Mouse (Mus musculus) liver, embryonic 11.5 days (tissue): ENCODE data around the gene Tmem179. TPM values are rescaled to one million over a fixed set of nuclear protein-coding genes. Genes with fewer than 3 reads are reported as not detected.
A peak's percentile ranks its signal among the peaks of the same experiment; 100 is the strongest.

Experiments used
- ATAC-seq: fragments of 200-750 bp; cut with Nextera tagmentation; replicated peaks from 2 replicates; pipeline ENCODE4 v1.8.0; 2017; ENCODE audit warnings: moderate number of reproducible peaks, mild to moderate bottlenecking, moderate TSS enrichment, moderate library complexity; ENCODE audit not compliant: low FRiP score
- DNase-seq: peaks from one replicate; pipeline ENCODE4 v3.0.0-alpha.2; 2017; ENCODE audit warnings: low spot score
- H3K27ac ChIP-seq: fragments of 300-500 bp; sonication (generic); 2 replicates; pipeline ENCODE4 v1.5.1; 2014; ENCODE audit warnings: mild to moderate bottlenecking, low read depth, low read length, control low read depth
- H3K27me3 ChIP-seq: fragments of 300-500 bp; sonication (generic); replicated peaks from 2 replicates; pipeline ENCODE4 v1.6.1; 2014; ENCODE audit warnings: low read length, mixed read lengths; ENCODE audit not compliant: control insufficient read depth, insufficient read depth
- H3K36me3 ChIP-seq: fragments of 300-500 bp; sonication (generic); 2 replicates; pipeline ENCODE4 v1.6.1; 2014; ENCODE audit warnings: mild to moderate bottlenecking, low read length, moderate library complexity, mixed read lengths; ENCODE audit not compliant: control insufficient read depth, insufficient read depth
- H3K4me1 ChIP-seq: fragments of 300-500 bp; sonication (generic); replicated peaks from 2 replicates; pipeline ENCODE4 v1.6.1; 2014; ENCODE audit warnings: low read length, mixed read lengths; ENCODE audit not compliant: control insufficient read depth, insufficient read depth
- H3K4me2 ChIP-seq: fragments of 300-500 bp; sonication (generic); 2 replicates; pipeline ENCODE4 v1.6.1; 2014; ENCODE audit warnings: mild to moderate bottlenecking, control low read depth, moderate library complexity
- H3K4me3 ChIP-seq: fragments of 300-500 bp; sonication (generic); 2 replicates; pipeline ENCODE4 v1.5.1; 2014; ENCODE audit warnings: low read depth, low read length, control low read depth
- H3K9ac ChIP-seq: fragments of 300-500 bp; sonication (generic); 2 replicates; pipeline ENCODE4 v1.6.1; 2014; ENCODE audit warnings: low read depth, low read length, control low read depth
- H3K9me3 ChIP-seq: fragments of 300-500 bp; sonication (generic); 2 replicates; pipeline ENCODE4 v1.6.1; 2016; ENCODE audit warnings: low read length, inconsistent platforms, mixed read lengths; ENCODE audit not compliant: control insufficient read depth
- WGBS: fragments of 180-500 bp; shearing (Covaris S2); extraction: QIAGEN DNeasy Blood & Tissue Kit; methylation state at CpG from one replicate; pipeline ENCODE4 v1.1.7; 2014; 5-methylcytosine and 5-hydroxymethylcytosine counted together
- polyA plus RNA-seq: library from polyadenylated mRNA; unstranded; fragments of >200 nt; fragmentation: Nextera tagmentation; extraction: Ambion mirVana; gene quantifications from 2 replicates; pipeline ENCODE4 v1.2.1, GENCODE M21; 2014

Tmem179 gene
- polyA plus RNA-seq, 1 experiment from 2014 or later, result 0.71 TPM

GRCm38 (mm10) chr12:112510733-112511372, 5.7 kb downstream of the Tmem179 start:
- Histone ChIP-seq H3K27me3 (peaks cover 39% of the 10 kb centered on the region), H3K4me2 (peak overlapping the region; percentile 60), H3K9me3 (no peaks in the 10 kb centered on the region), H3K27ac (no peak overlapping the region), H3K9ac (no peak overlapping the region), H3K4me3 (peak overlapping the region; percentile 30), H3K4me1 (0 out of 2 replicates have a peak, but pooled peaks cover 4% of the 10 kb centered on the region), H3K36me3 (no peaks in the 10 kb centered on the region)
- DNase-seq (peak; percentile 60), ATAC-seq (0 out of 2 replicates have a peak, but pooled peaks have one; percentile 49)
- 5% methylated on average over 62 of the region's 62 CpGs for WGBS

GRCm38 (mm10) chr12:112510365-112510732, 6.2 kb downstream of the Tmem179 start:
- Histone ChIP-seq H3K4me3 (no peak overlapping the region), H3K9ac (no peak overlapping the region), H3K4me2 (peak overlapping the region; percentile 60), H3K27ac (no peak overlapping the region), H3K27me3 (peaks cover 39% of the 10 kb centered on the region), H3K36me3 (no peaks in the 10 kb centered on the region), H3K4me1 (0 out of 2 replicates have a peak, but pooled peaks cover 4% of the 10 kb centered on the region), H3K9me3 (no peaks in the 10 kb centered on the region)
- no peak for DNase-seq
- WGBS, result 25% methylated on average over 7 of the region's 7 CpGs
- ATAC-seq, result no peak

- no peak overlapping the region for H3K4me3 ChIP-seq
- 73% methylated on average over 3 of the region's 3 CpGs for WGBS
- no peak overlapping the region for H3K27ac ChIP-seq
- no peaks in the 10 kb centered on the region for H3K9me3 ChIP-seq
- no peak for ATAC-seq
- H3K36me3 ChIP-seq, result no peaks in the 10 kb centered on the region
- no peak overlapping the region for H3K4me2 ChIP-seq
- peaks cover 10% of the 10 kb centered on the region for H3K4me1 ChIP-seq
- H3K9ac ChIP-seq, result no peak overlapping the region
- peaks cover 37% of the 10 kb centered on the region for H3K27me3 ChIP-seq
- DNase-seq, result no peak
These were observed 8.6 kb downstream of the Tmem179 start for GRCm38 (mm10) chr12:112507984-112508383.

GRCm38 (mm10) chr12:112507264-112507663, 9.3 kb downstream of the Tmem179 start:
- 41% methylated on average over 4 of the region's 4 CpGs for WGBS
- Histone ChIP-seq H3K9me3 (no peaks in the 10 kb centered on the region), H3K4me1 (peaks cover 16% of the 10 kb centered on the region), H3K36me3 (no peaks in the 10 kb centered on the region), H3K27me3 (peaks cover 30% of the 10 kb centered on the region), H3K27ac (no peak overlapping the region), H3K4me3 (no peak overlapping the region), H3K9ac (no peak overlapping the region), H3K4me2 (no peak overlapping the region)
- no peak for ATAC-seq
- no peak for DNase-seq

- Histone ChIP-seq H3K4me2 (no peak overlapping the region), H3K27ac (no peak overlapping the region), H3K9me3 (no peaks in the 10 kb centered on the region), H3K36me3 (no peaks in the 10 kb centered on the region), H3K9ac (no peak overlapping the region), H3K4me3 (no peak overlapping the region), H3K4me1 (peaks cover 22% of the 10 kb centered on the region), H3K27me3 (peaks cover 22% of the 10 kb centered on the region)
- 64% methylated on average over 6 of the region's 6 CpGs for WGBS
- DNase-seq (no peak), ATAC-seq (no peak)
These were observed 10.3 kb downstream of the Tmem179 start for GRCm38 (mm10) chr12:112506267-112506666.

- no peak overlapping the region for H3K9ac ChIP-seq
- H3K27ac ChIP-seq, result no peak overlapping the region
- no peaks in the 10 kb centered on the region for H3K9me3 ChIP-seq
- no peaks in the 10 kb centered on the region for H3K27me3 ChIP-seq
- DNase-seq (no peak), ATAC-seq (peak; percentile 49)
- no peaks in the 10 kb centered on the region for H3K36me3 ChIP-seq
- WGBS, result 12% methylated on average over 19 of the region's 19 CpGs
- peak overlapping the region; percentile 47 for H3K4me2 ChIP-seq
- H3K4me3 ChIP-seq, result no peak overlapping the region
- peaks cover 18% of the 10 kb centered on the region for H3K4me1 ChIP-seq
These were observed 13.4 kb downstream of the Tmem179 start for GRCm38 (mm10) chr12:112503003-112503771.

- Histone ChIP-seq H3K4me2 (no peak overlapping the region), H3K36me3 (no peaks in the 10 kb centered on the region), H3K9ac (no peak overlapping the region), H3K27ac (no peak overlapping the region), H3K9me3 (no peaks in the 10 kb centered on the region), H3K27me3 (0 out of 2 replicates have a peak, but pooled peaks cover 3% of the 10 kb centered on the region), H3K4me1 (peaks cover 18% of the 10 kb centered on the region), H3K4me3 (no peak overlapping the region)
- WGBS, result 38% methylated on average over 11 of the region's 11 CpGs
- no peak for DNase-seq
- peak; percentile 24; the same call in 1 of the 2 replicates for ATAC-seq
These were observed 17.9 kb downstream of the Tmem179 start for GRCm38 (mm10) chr12:112498683-112499082.

GRCm38 (mm10) chr12:112497731-112498130, 18.8 kb downstream of the Tmem179 start:
- DNase-seq (no peak), ATAC-seq (no peak)
- Histone ChIP-seq H3K4me2 (no peak overlapping the region), H3K27me3 (0 out of 2 replicates have a peak, but pooled peaks cover 3% of the 10 kb centered on the region), H3K9ac (no peak overlapping the region), H3K36me3 (no peaks in the 10 kb centered on the region), H3K9me3 (no peaks in the 10 kb centered on the region), H3K4me3 (no peak overlapping the region), H3K27ac (no peak overlapping the region), H3K4me1 (peaks cover 9% of the 10 kb centered on the region)
- 75% methylated on average over 8 of the region's 8 CpGs for WGBS
